Mouse (Mus musculus) olfactory bulb, adult 2 months (tissue): Measurements from ENCODE around the gene Prrx2.

Experiments used
- CTCF ChIP-seq: fragments of 200-500 bp; IDR thresholded peaks from 2 replicates; pipeline ENCODE4 v1.5.1; 2012; ENCODE audit warnings: low read depth, mild to moderate bottlenecking, low read length, moderate library complexity; ENCODE audit not compliant: insufficient read depth
- POLR2A ChIP-seq: fragments of 200-500 bp; IDR thresholded peaks from 2 replicates; pipeline ENCODE4 v1.6.1; 2012; ENCODE audit warnings: mild to moderate bottlenecking, low read depth, low read length, moderate library complexity; ENCODE audit not compliant: insufficient read depth

DNA sequence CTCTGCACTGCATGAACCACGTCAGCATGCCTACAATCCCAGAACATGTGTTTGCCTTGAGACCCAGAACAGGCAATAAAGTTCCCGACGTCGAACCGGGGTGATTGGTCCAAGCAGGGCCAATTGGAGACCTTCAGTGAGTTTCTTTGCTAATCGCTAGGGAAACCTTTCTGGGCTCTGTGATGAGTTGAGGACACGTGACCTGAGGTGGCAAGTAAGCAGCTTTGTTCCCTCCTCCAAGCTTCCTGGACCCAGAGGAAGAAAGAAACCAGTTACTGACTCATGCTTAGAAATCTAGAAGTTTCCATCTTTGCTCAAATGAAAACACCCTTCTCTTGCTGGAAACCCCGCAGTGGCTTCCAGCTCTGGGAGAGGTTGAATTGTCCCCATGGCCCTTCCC lies 78.2 kb downstream of the Prrx2 start:
- TF ChIP-seq CTCF = no peak
- no peak for TF ChIP-seq POLR2A
